Mouse (Mus musculus): ENCODE results near the gene Cnnm3. TPM values are rescaled to one million over a fixed set of nuclear protein-coding genes. Genes with fewer than 3 reads are reported as not detected.

The Cnnm3 gene
- polyA plus RNA-seq, 1 experiment from 2014 or later = 2.3 TPM

GRCm38 (mm10) chr1:36539186-36539585 lies 27.5 kb downstream of the Cnnm3 start, which contains the start of gene Gm42417:
Gene Gm42417, minus strand, starts transcription at chr1:36539429.
- H3K27ac ChIP-seq (ENCODE audit: low read length) = peak within 1 kb of the TSS; percentile 54
- H3K9ac ChIP-seq (ENCODE audit: low read depth, low read length) = peak within 1 kb of the TSS; percentile 49; the same call in 1 of the 2 replicates
- H3K36me3 ChIP-seq (ENCODE audit: control insufficient read depth, insufficient read depth, low read length) = peaks cover 16% of the 10 kb centered on the region
- H3K27me3 ChIP-seq (replicated peaks; ENCODE audit: control insufficient read depth, insufficient read depth, low read length) = no peaks in the 10 kb centered on the region
- H3K4me2 ChIP-seq (ENCODE audit: low read depth, low read length) = no peak within 1 kb of the TSS
- peak; percentile 79 for ATAC-seq
- no peaks in the 10 kb centered on the region for H3K4me1 ChIP-seq (ENCODE audit: control insufficient read depth, insufficient read depth, low read length)
- H3K4me3 ChIP-seq (ENCODE audit: low read length) = no peak within 1 kb of the TSS
- no peaks in the 10 kb centered on the region for H3K9me3 ChIP-seq (ENCODE audit: control insufficient read depth, low read length)
- WGBS = 37% methylated on average over 9 of the region's 9 CpGs

- Histone ChIP-seq H3K27ac (ENCODE audit: low read length) (no peak overlapping the region), H3K9me3 (ENCODE audit: control insufficient read depth, low read length) (no peaks in the 10 kb centered on the region), H3K4me3 (ENCODE audit: low read length) (no peak overlapping the region), H3K27me3 (replicated peaks; ENCODE audit: control insufficient read depth, insufficient read depth, low read length) (no peaks in the 10 kb centered on the region), H3K9ac (ENCODE audit: low read depth, low read length) (no peak overlapping the region), H3K4me2 (ENCODE audit: low read depth, low read length) (no peak overlapping the region), H3K36me3 (ENCODE audit: control insufficient read depth, insufficient read depth, low read length) (peaks cover 16% of the 10 kb centered on the region), H3K4me1 (ENCODE audit: control insufficient read depth, insufficient read depth, low read length) (no peaks in the 10 kb centered on the region)
- 92% methylated on average over 11 of the region's 11 CpGs for WGBS
- ATAC-seq = no peak
Observed at GRCm38 (mm10) chr1:36540132-36540531, 28.5 kb downstream of the Cnnm3 start.

- Histone ChIP-seq H3K4me1 (ENCODE audit: control insufficient read depth, insufficient read depth, low read length) (peaks cover 4% of the 10 kb centered on the region; the same call in 1 of the 2 replicates), H3K9ac (ENCODE audit: low read depth, low read length) (no peak overlapping the region), H3K4me2 (ENCODE audit: low read depth, low read length) (no peak overlapping the region), H3K27ac (ENCODE audit: low read length) (no peak overlapping the region), H3K27me3 (replicated peaks; ENCODE audit: control insufficient read depth, insufficient read depth, low read length) (no peaks in the 10 kb centered on the region), H3K9me3 (ENCODE audit: control insufficient read depth, low read length) (no peaks in the 10 kb centered on the region), H3K36me3 (ENCODE audit: control insufficient read depth, insufficient read depth, low read length) (peaks cover 16% of the 10 kb centered on the region), H3K4me3 (ENCODE audit: low read length) (no peak overlapping the region)
- WGBS = 91% methylated on average over 12 of the region's 12 CpGs
- ATAC-seq = no peak
Observed at GRCm38 (mm10) chr1:36540807-36541206, 29.1 kb downstream of the Cnnm3 start.

GRCm38 (mm10) chr1:36541844-36542243 lies 30.2 kb downstream of the Cnnm3 start:
- no peak for ATAC-seq
- 97% methylated on average over 16 of the region's 16 CpGs for WGBS
- Histone ChIP-seq H3K9me3 (ENCODE audit: control insufficient read depth, low read length) (no peaks in the 10 kb centered on the region), H3K36me3 (ENCODE audit: control insufficient read depth, insufficient read depth, low read length) (peaks cover 16% of the 10 kb centered on the region), H3K4me3 (ENCODE audit: low read length) (no peak overlapping the region), H3K4me2 (ENCODE audit: low read depth, low read length) (no peak overlapping the region), H3K27me3 (replicated peaks; ENCODE audit: control insufficient read depth, insufficient read depth, low read length) (no peaks in the 10 kb centered on the region), H3K9ac (ENCODE audit: low read depth, low read length) (no peak overlapping the region), H3K4me1 (ENCODE audit: control insufficient read depth, insufficient read depth, low read length) (peaks cover 11% of the 10 kb centered on the region), H3K27ac (ENCODE audit: low read length) (no peak overlapping the region)

- Histone ChIP-seq H3K27me3 (replicated peaks; ENCODE audit: control insufficient read depth, insufficient read depth, low read length) (no peaks in the 10 kb centered on the region), H3K27ac (ENCODE audit: low read length) (no peak overlapping the region), H3K9ac (ENCODE audit: low read depth, low read length) (no peak overlapping the region), H3K4me3 (ENCODE audit: low read length) (no peak overlapping the region), H3K4me2 (ENCODE audit: low read depth, low read length) (no peak overlapping the region), H3K36me3 (ENCODE audit: control insufficient read depth, insufficient read depth, low read length) (peaks cover 16% of the 10 kb centered on the region), H3K4me1 (ENCODE audit: control insufficient read depth, insufficient read depth, low read length) (peaks cover 16% of the 10 kb centered on the region), H3K9me3 (ENCODE audit: control insufficient read depth, low read length) (no peaks in the 10 kb centered on the region)
- ATAC-seq = no peak
- 95% methylated on average over 9 of the region's 9 CpGs for WGBS
Observed at GRCm38 (mm10) chr1:36542925-36543324, 31.3 kb downstream of the Cnnm3 start.

GRCm38 (mm10) chr1:36545382-36545781 lies 33.7 kb downstream of the Cnnm3 start:
- Histone ChIP-seq H3K36me3 (ENCODE audit: control insufficient read depth, insufficient read depth, low read length) (peaks cover 22% of the 10 kb centered on the region), H3K4me3 (ENCODE audit: low read length) (no peak overlapping the region), H3K4me2 (ENCODE audit: low read depth, low read length) (no peak overlapping the region), H3K27ac (ENCODE audit: low read length) (no peak overlapping the region), H3K4me1 (ENCODE audit: control insufficient read depth, insufficient read depth, low read length) (peaks cover 29% of the 10 kb centered on the region), H3K9me3 (ENCODE audit: control insufficient read depth, low read length) (no peaks in the 10 kb centered on the region), H3K27me3 (replicated peaks; ENCODE audit: control insufficient read depth, insufficient read depth, low read length) (no peaks in the 10 kb centered on the region), H3K9ac (ENCODE audit: low read depth, low read length) (0 out of 2 replicates have a peak overlapping the region, but pooled peaks have one; percentile 3)
- no peak for ATAC-seq
- 70% methylated on average over 2 of the region's 2 CpGs for WGBS

GRCm38 (mm10) chr1:36545845-36546600 lies 34.4 kb downstream of the Cnnm3 start:
- no peaks in the 10 kb centered on the region for H3K27me3 ChIP-seq (replicated peaks; ENCODE audit: control insufficient read depth, insufficient read depth, low read length)
- peaks cover 29% of the 10 kb centered on the region for H3K4me1 ChIP-seq (ENCODE audit: control insufficient read depth, insufficient read depth, low read length)
- peaks cover 22% of the 10 kb centered on the region for H3K36me3 ChIP-seq (ENCODE audit: control insufficient read depth, insufficient read depth, low read length)
- H3K9ac ChIP-seq (ENCODE audit: low read depth, low read length) = peak overlapping the region; percentile 84
- 64% methylated on average over 19 of the region's 19 CpGs for WGBS
- no peaks in the 10 kb centered on the region for H3K9me3 ChIP-seq (ENCODE audit: control insufficient read depth, low read length)
- ATAC-seq = no peak
- H3K4me3 ChIP-seq (ENCODE audit: low read length) = peak overlapping the region; percentile 79
- peak overlapping the region; percentile 84 for H3K4me2 ChIP-seq (ENCODE audit: low read depth, low read length)
- no peak overlapping the region for H3K27ac ChIP-seq (ENCODE audit: low read length)

GRCm38 (mm10) chr1:36546888-36547471 lies 35.3 kb downstream of the Cnnm3 start, which contains the start of gene Ankrd39:
Gene Ankrd39, minus strand, starts transcription at chr1:36547445.
- Histone ChIP-seq H3K36me3 (ENCODE audit: control insufficient read depth, insufficient read depth, low read length) (peaks cover 16% of the 10 kb centered on the region), H3K27me3 (replicated peaks; ENCODE audit: control insufficient read depth, insufficient read depth, low read length) (no peaks in the 10 kb centered on the region), H3K4me2 (ENCODE audit: low read depth, low read length) (peak within 1 kb of the TSS; percentile 84), H3K9ac (ENCODE audit: low read depth, low read length) (peak within 1 kb of the TSS; percentile 84), H3K4me3 (ENCODE audit: low read length) (peak within 1 kb of the TSS; percentile 79), H3K27ac (ENCODE audit: low read length) (peak within 1 kb of the TSS; percentile 65), H3K4me1 (ENCODE audit: control insufficient read depth, insufficient read depth, low read length) (peaks cover 29% of the 10 kb centered on the region), H3K9me3 (ENCODE audit: control insufficient read depth, low read length) (no peaks in the 10 kb centered on the region)
- under 1% methylated on average over 43 of the region's 43 CpGs for WGBS
- peak; percentile 99 for ATAC-seq

GRCm38 (mm10) chr1:36547981-36548598 lies 36.4 kb downstream of the Cnnm3 start:
- H3K36me3 ChIP-seq (ENCODE audit: control insufficient read depth, insufficient read depth, low read length) = peaks cover 25% of the 10 kb centered on the region
- no peak overlapping the region for H3K4me2 ChIP-seq (ENCODE audit: low read depth, low read length)
- H3K9me3 ChIP-seq (ENCODE audit: control insufficient read depth, low read length) = no peaks in the 10 kb centered on the region
- WGBS = 37% methylated on average over 9 of the region's 9 CpGs
- no peak for ATAC-seq
- H3K4me3 ChIP-seq (ENCODE audit: low read length) = no peak overlapping the region
- no peaks in the 10 kb centered on the region for H3K27me3 ChIP-seq (replicated peaks; ENCODE audit: control insufficient read depth, insufficient read depth, low read length)
- 0 out of 2 replicates have a peak overlapping the region, but pooled peaks have one; percentile 21 for H3K9ac ChIP-seq (ENCODE audit: low read depth, low read length)
- peak overlapping the region; percentile 65 for H3K27ac ChIP-seq (ENCODE audit: low read length)
- H3K4me1 ChIP-seq (ENCODE audit: control insufficient read depth, insufficient read depth, low read length) = peaks cover 29% of the 10 kb centered on the region

Measured in intestine, embryonic 16.5 days (tissue).